Mouse (Mus musculus) mesoderm, embryonic 11.5 days (tissue): ENCODE data around the gene Baat.
A peak's percentile ranks its signal among the peaks of the same experiment; 100 is the strongest.
"Not testable (repeated sequence)": the region's sequence is repeated elsewhere in the genome, so short reads cannot be mapped to it uniquely, and the experiment has no call there.

ENCODE experiments used
- DNase-seq: peaks from one replicate; pipeline ENCODE4 v3.0.0-alpha.2; 2012; ENCODE audit warnings: low read depth, low spot score

The Baat gene

GRCm38 (mm10) chr4:49485442-49485841, 20.9 kb downstream of the Baat start:
- DNase-seq = no peak

GRCm38 (mm10) chr4:49480896-49481295, 25.5 kb downstream of the Baat start:
- DNase-seq = peak; percentile 4

GRCm38 (mm10) chr4:49480104-49480760, 26.1 kb downstream of the Baat start:
- peak; percentile 12 for DNase-seq

GRCm38 (mm10) chr4:49479035-49479434, 27.3 kb downstream of the Baat start:
- DNase-seq = not testable (repeated sequence)

GRCm38 (mm10) chr4:49478118-49478877, 28.1 kb downstream of the Baat start:
- DNase-seq = peak; percentile 44

GRCm38 (mm10) chr4:49474583-49474982, 31.8 kb downstream of the Baat start:
- no peak for DNase-seq

GRCm38 (mm10) chr4:49473435-49474100, 32.8 kb downstream of the Baat start, which contains the start of gene Acnat1:
Gene Acnat1 (minus strand): TSS chr4:49473912.
- no peak for DNase-seq

- no peak for DNase-seq
Measured at GRCm38 (mm10) chr4:49469435-49470151, 36.8 kb downstream of the Baat start.

GRCm38 (mm10) chr4:49467360-49467759, 39.0 kb downstream of the Baat start:
- DNase-seq = no peak

GRCm38 (mm10) chr4:49456171-49456570, 50.2 kb downstream of the Baat start:
- no peak for DNase-seq

GRCm38 (mm10) chr4:49451848-49452551, 54.4 kb downstream of the Baat start:
- DNase-seq = no peak

- not testable (repeated sequence) for DNase-seq
Measured at GRCm38 (mm10) chr4:49451133-49451847, 55.1 kb downstream of the Baat start.
